Mouse (Mus musculus): ENCODE data around the gene Scamp2.

Gene Scamp2

GRCm38 (mm10) chr9:57627892-57628291, 67.1 kb downstream of the Scamp2 start:
- DNase-seq (ENCODE audit: low spot score in 2 of 2): no peak

GRCm38 (mm10) chr9:57628717-57629116, 68.0 kb downstream of the Scamp2 start:
- DNase-seq (ENCODE audit: low spot score in 2 of 2): no peak

- peak; percentile 69 to 74 for DNase-seq (ENCODE audit: low spot score in 2 of 2)
These were observed 68.6 kb downstream of the Scamp2 start for GRCm38 (mm10) chr9:57629118-57629874.

GRCm38 (mm10) chr9:57633481-57634024, 72.8 kb downstream of the Scamp2 start:
- no peak for DNase-seq (ENCODE audit: low spot score in 2 of 2)

- DNase-seq (ENCODE audit: low spot score in 2 of 2): no peak
These were observed 76.5 kb downstream of the Scamp2 start for GRCm38 (mm10) chr9:57637272-57637671.

GRCm38 (mm10) chr9:57637741-57638322, 77.1 kb downstream of the Scamp2 start:
- DNase-seq (ENCODE audit: low spot score in 2 of 2): peak in 1 of 2 experiments; percentile 76

All from heart, adult 9 months (tissue).